Mouse (Mus musculus): ENCODE results near the gene Slc35f6.

Gene Slc35f6

DNA sequence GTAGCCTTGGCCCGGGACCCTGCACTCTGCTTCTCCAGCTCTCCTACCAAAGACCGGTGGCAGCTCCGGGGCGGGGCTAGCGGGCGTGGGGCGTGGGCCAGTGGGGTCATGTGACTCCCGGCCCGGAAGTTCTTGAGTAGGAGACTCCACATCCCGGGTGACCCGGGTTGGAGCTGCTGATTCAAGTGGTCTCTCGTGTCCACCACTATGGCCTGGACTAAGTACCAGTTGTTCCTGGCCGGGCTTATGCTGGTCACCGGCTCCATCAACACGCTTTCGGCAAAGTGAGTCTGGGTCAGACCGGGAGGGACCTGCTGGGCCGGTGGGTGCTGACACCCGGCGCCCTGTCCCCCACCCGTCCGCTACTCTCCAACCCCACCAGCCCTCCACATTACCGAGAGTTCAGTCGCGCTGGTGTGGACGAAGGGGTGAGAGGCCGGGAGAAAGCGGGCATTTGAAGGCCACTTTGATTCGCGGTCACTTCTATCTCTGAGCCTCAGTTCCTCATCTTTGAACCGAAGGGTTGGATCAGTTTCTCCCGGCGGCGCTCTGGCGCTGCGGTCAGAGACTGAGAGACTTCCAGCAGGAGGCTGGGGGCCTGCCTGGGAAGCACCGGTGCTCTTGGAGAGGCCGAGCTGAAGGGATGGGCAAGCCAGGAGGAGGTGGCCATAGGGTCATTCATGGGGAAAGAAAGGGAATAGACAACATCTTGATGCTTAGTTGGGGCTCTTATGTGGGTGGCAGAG is at the start of gene Slc35f6:
Gene Slc35f6 (plus strand): TSS at position 119 of the 746 bp plus-strand sequence.
- peak; percentile 87 to 90 for DNase-seq (ENCODE audit: low spot score in 2 of 2)

DNA sequence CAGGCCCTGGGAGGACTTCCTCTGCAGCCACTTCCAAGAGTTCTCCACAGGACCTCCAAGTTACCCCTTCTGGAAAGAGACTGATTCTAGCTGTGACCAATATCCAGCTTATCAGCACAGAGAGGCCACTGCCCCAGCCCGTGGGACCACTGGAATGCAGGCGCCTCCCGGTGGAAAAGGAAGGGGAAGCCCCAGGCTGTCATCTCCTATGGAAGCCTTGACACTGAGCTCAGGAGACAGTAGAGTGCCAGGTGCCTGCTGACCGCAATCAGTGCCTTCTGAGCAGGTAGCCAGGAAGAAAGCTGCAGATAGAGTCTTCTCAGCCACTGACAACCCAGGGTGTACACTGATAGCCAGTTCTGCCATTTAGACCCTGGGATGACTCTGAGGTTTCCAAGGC is 46.3 kb upstream of the Slc35f6 start:
- DNase-seq (ENCODE audit: low spot score in 2 of 2), result no peak

GRCm38 (mm10) chr5:30603255-30603654 is 44.5 kb upstream of the Slc35f6 start:
- DNase-seq (ENCODE audit: low spot score in 2 of 2), result no peak

DNA sequence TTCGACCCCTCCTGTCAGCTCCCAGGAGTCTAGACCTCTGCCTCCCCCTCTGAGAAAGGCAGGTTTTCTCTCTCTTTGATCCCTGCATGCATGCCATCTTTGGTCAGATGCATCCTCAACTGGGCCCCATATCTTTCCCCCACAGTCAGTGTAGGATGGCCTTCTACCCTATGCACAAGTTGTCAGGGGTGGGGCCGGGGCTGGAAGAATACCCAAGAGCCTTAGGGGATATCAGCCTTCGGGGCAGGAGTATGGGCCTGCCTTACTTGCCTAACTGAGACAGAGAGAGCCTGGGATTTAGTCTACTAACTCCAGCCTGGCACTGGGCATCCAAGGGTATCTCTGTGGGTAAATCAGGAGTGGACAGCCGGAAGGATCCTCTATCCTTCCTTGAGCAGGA is 43.8 kb upstream of the Slc35f6 start:
- DNase-seq (ENCODE audit: low spot score in 2 of 2), result no peak

DNA sequence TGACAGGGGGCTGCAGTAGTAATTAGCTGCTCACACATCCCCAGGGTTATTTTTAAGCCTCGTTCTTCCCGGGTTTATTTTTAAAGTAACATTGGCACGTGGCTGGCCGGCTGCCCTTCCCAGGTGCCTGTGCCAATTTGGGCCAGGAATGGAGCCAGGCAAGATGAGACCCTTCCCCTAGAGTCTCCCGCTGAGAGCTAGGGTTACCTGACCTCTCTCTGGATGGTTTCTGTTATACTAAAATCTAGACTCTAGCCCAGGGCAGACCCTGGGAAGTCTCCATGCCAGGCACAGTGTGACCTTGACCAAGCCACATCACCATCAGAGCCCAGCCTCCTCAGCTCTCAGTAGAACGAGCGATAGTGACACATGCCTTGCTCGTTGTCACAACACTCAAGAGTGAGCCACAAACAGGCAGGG is 43.0 kb upstream of the Slc35f6 start:
- no peak for DNase-seq (ENCODE audit: low spot score in 2 of 2)

- DNase-seq (ENCODE audit: low spot score in 2 of 2), result no peak
These were observed 42.1 kb upstream of the Slc35f6 start for GRCm38 (mm10) chr5:30605649-30606048.

DNA sequence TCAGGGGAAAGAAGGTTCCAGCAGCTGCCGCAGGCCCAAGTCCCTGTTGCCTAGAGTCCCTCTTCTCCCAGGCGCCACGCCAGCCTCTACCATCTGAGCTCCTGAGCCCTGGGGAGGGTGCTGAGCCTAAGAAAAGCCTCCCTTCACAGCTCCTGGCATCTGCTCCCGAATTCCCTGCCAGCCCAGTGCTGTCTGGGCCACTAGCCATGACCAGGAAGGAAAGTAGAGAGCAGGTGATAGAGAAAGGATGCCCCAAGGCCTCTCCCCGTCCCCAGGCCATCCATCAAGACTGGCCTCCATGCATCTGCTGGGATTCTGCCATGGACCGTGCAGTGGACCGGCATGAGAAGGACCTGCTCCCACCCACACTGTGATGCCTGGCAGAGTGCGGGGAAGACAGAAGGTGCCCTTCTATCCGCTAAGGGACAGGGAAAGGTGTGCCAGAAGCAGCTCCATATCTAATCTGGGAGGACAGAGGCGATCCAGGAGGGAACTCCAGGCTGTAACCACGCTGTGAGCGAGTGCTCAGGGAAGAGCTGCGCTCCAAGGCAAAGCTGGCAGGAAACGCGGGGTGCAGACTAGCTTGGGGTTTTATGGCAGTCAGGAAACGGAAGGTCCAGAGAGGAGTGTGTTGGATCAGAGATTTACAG is 41.2 kb upstream of the Slc35f6 start:
- no peak for DNase-seq (ENCODE audit: low spot score in 2 of 2)

DNA sequence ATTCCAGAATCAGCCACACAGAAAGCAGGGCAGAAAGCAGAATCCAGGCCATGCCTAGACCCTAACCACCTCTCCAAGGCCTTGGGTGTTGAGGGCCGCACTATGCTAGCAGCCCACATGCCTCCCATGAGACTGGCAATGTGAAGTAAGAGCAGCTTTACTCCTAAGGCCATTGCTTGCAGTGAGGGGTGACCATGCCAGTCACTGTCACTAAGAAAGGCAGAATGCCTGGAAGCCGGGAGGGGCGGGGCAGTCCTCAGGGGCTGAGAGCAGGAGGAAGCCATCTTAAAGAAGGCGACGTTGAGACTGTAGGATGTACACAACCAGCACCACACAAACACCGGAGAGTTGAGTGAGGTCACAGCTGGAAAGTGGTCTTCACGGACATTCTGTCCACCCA is 38.6 kb upstream of the Slc35f6 start:
- no peak for DNase-seq (ENCODE audit: low spot score in 2 of 2)

GRCm38 (mm10) chr5:30609918-30610645 is 37.7 kb upstream of the Slc35f6 start:
- no peak for DNase-seq (ENCODE audit: low spot score in 2 of 2)

GRCm38 (mm10) chr5:30611091-30611490 is 36.6 kb upstream of the Slc35f6 start:
- DNase-seq (ENCODE audit: low spot score in 2 of 2), result no peak

- DNase-seq (ENCODE audit: low spot score in 2 of 2), result no peak
These were observed 36.0 kb upstream of the Slc35f6 start for GRCm38 (mm10) chr5:30611689-30612088.

DNA sequence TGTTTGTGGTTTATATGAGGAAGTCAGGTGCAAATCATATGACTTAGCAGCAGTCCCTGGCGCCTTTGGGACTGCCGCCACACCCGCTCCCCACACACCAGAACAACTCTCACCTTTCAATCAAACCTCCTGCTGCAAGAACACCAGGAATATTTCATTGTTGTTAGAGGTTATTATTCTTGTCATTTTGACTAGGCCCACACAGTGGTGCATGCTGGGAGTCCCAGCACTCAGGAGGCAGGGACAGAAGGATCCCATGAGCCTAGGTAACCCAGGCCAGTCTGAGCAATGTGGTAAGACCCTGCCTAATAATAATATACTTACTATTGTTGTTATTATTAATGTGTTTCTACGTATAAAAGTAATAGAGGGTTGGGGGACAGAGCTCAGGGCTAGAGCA is 35.2 kb upstream of the Slc35f6 start:
- DNase-seq (ENCODE audit: low spot score in 2 of 2), result no peak

- no peak for DNase-seq (ENCODE audit: low spot score in 2 of 2)
These were observed 34.5 kb upstream of the Slc35f6 start for GRCm38 (mm10) chr5:30613242-30613641.

DNA sequence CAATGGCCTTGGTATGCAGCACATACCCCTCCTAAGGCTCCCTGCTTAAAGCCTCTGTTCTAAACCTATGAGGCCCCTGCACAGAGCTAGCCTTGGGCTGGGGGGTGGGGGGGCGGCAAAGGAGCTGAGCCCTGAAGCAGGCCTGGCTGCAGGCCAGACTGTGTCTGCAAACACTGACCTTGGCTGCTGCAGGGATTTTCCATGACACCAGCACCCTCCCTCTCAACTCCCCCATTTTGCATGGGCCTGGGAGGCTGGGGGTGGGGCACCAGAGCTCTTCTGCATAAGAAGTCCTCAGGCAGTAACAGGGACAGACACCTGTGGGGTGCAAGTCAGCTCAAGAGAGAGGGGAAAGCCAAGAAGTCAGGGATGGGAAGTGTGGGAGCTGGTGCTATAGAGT is 33.5 kb upstream of the Slc35f6 start:
- DNase-seq (ENCODE audit: low spot score in 2 of 2), result no peak

DNA sequence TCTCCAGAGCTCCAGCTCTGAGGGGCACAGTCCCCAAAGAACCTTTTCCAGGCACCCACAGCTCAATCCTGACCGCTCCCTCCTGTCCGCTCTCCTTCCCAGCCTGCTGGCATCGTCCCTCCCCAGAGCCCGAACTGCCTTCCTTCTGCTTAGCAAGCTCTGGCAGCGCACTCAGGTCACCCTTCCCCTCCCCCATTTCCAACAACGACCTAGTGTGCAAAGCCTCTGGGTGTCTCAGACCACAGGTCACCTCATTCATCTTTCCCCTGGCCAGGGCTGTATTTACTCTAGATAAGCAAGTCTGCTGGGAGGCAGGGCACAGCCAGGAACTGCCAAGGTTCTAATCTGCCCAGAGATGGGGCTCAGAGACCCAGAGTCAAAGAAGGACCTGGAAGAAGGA is 32.3 kb upstream of the Slc35f6 start:
- no peak for DNase-seq (ENCODE audit: low spot score in 2 of 2)

DNA sequence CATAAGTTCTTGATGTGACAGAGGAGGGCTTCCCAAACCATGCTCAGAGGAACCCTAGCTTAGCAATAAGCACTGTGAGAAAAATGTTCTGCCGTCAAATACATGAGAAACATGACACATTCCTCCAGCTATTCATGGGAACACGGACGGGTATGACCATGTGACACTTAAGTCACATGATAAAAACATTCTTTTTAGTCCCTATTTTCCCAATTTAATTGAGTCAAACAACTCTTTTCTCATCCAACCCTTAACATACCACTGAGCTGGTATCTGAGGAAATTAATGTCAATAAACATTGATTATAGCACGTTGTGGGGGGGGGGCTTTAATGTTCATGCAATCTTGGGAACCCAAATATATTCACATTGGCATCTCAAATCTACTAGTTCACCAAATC is 31.9 kb upstream of the Slc35f6 start:
- DNase-seq (ENCODE audit: low spot score in 2 of 2), result no peak

- DNase-seq (ENCODE audit: low spot score in 2 of 2), result no peak
These were observed 31.1 kb upstream of the Slc35f6 start for GRCm38 (mm10) chr5:30616644-30617043.

GRCm38 (mm10) chr5:30617357-30617756 is 30.4 kb upstream of the Slc35f6 start:
- DNase-seq (ENCODE audit: low spot score in 2 of 2), result no peak

DNA sequence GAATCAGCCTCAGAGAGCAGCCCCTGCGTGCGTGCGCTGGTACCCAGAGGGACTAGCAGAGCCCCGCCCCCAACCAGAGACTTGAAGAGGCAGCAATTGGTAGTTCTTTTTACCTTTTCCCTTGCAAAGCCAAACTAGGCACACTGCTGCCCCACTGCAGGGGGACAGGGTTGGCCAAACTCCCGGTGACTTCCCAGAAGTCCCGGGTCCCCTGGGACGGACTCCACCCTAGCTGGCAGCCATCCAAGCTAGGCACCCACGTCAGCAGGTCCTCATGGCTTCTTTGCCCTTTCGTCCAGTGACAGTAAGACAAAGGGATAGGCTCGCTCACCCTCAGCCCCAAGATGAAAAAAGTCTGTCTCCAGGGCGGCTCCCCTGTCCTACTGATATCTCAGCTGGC is 29.9 kb upstream of the Slc35f6 start:
- no peak for DNase-seq (ENCODE audit: low spot score in 2 of 2)

DNA sequence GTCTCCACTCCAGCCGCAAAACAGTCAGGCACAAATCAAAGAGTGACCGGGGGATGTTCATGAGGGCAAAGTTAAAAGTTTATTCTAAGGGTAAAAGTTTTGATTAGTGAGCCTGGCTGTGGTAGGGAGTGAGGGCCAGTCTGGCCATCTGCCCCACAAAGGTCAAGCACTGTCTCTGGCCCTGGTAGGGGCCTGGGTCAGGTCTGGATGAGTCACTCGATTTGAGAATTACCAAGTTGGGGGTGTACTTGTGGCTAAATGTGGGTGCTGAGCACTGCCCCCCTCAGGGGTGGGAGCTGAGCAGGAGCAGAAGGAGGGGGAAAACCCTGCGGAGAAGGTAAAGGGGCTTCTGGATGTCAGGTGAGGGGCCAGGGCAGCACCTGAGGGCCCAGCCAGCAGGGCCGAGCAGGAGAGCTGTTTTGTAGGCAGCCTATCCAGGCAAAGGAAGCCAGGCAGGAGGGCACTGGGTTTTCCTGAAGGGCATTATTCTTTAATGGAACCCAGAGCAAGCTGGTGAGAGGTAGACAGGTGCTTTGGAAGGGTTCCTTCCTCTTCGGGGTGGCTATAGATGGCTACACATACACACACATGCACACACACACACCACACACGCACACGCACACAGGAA is 29.2 kb upstream of the Slc35f6 start:
- no peak for DNase-seq (ENCODE audit: low spot score in 2 of 2)

DNA sequence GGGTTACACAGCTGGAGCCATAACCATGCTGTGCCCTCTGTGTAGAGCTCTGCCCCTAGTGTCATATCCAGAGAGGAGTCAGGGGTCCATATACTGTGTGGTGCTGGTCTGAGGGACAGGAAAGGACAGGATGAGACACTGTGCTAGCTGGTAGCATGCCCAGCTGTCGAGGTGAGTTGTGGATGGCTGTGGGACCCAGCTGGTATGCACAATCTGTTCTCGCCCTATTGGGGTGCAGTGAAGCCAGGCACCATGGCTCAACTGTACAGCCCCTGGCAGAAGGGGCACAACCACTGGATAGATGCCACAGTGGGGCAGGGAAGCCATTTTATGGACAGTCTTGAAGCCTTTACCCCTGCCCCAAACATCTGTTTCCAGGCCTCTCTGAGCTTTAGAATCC is 28.5 kb upstream of the Slc35f6 start:
- DNase-seq (ENCODE audit: low spot score in 2 of 2), result no peak

- no peak for DNase-seq (ENCODE audit: low spot score in 2 of 2)
These were observed 27.2 kb upstream of the Slc35f6 start for GRCm38 (mm10) chr5:30620567-30620966.
